Mouse (Mus musculus) brain, embryonic 14.5 days (tissue): Measurements from ENCODE around the gene Srp9.

ENCODE experiments used
- CTCF ChIP-seq: fragments of 200-500 bp; IDR thresholded peaks from 2 replicates; pipeline ENCODE4 v1.5.1; 2012; ENCODE audit warnings: inconsistent platforms, mild to moderate bottlenecking, moderate library complexity, borderline replicate concordance; ENCODE audit not compliant: insufficient read depth, insufficient read length; ENCODE audit errors: extremely low read depth
- POLR2A ChIP-seq: fragments of 200-500 bp; IDR thresholded peaks from 2 replicates; pipeline ENCODE4 v1.6.1; 2012; ENCODE audit warnings: mild to moderate bottlenecking, inconsistent platforms, borderline replicate concordance; ENCODE audit not compliant: poor library complexity, insufficient read depth, insufficient read length, severe bottlenecking; ENCODE audit errors: extremely low read depth

GRCm38 (mm10) chr1:182107251-182107650 lies 17.3 kb upstream of the Srp9 start:
- no peak for TF ChIP-seq CTCF
- TF ChIP-seq POLR2A = no peak
